Mouse (Mus musculus): Measurements from ENCODE around the gene Mosmo.

- TF ChIP-seq CTCF (IDR thresholded peaks at IDR 0.05; ENCODE audit: insufficient read depth, low read length) (no peak), POLR2A (IDR thresholded peaks at IDR 0.05; ENCODE audit: borderline replicate concordance, extremely low read depth, low read depth, low read length) (no peak)
These were observed 18.2 kb downstream of the Mosmo start for GRCm38 (mm10) chr7:120695641-120696040.

All from lung, adult 2 months (tissue).